Mouse (Mus musculus) heart, adult 9 months (tissue): ENCODE measurements at regions not wholly inside any gene's neighbourhood (a gene's known extent, or its start where the extent isn't known, plus 50 kb on each side); places are given as distances from the start of the nearest gene placed in this dataset.

Experiments
- DNase-seq, 2 experiments: peaks; one replicate each; pipeline ENCODE4 v3.0.0; 2022; ENCODE audit warnings: low spot score in 2 of 2

DNA sequence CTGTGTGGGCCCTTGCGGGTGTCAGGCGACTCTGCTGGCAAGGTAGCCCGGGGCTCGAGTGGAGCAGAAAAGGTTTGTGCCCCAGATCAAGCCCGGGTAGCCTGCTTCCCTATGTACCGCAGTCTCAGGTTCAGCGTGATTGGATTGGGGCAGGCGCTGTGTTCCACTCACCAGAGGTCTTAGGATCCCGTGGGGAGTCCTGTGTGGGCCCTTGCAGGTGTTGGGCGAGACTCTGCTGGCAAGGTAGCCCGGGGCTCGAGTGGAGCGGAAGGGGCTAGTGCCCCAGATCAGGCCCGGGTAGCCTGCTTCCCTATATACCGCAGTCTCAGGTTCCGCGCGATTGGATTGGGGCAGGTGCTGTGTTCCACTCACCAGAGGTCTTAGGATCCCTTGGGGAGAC, 69.5 kb upstream of the C130026I21Rik start:
- peak in 1 of 2 experiments; percentile 8 for DNase-seq
